Mouse (Mus musculus): ENCODE data around the gene Hist1h2bg.

DNA sequence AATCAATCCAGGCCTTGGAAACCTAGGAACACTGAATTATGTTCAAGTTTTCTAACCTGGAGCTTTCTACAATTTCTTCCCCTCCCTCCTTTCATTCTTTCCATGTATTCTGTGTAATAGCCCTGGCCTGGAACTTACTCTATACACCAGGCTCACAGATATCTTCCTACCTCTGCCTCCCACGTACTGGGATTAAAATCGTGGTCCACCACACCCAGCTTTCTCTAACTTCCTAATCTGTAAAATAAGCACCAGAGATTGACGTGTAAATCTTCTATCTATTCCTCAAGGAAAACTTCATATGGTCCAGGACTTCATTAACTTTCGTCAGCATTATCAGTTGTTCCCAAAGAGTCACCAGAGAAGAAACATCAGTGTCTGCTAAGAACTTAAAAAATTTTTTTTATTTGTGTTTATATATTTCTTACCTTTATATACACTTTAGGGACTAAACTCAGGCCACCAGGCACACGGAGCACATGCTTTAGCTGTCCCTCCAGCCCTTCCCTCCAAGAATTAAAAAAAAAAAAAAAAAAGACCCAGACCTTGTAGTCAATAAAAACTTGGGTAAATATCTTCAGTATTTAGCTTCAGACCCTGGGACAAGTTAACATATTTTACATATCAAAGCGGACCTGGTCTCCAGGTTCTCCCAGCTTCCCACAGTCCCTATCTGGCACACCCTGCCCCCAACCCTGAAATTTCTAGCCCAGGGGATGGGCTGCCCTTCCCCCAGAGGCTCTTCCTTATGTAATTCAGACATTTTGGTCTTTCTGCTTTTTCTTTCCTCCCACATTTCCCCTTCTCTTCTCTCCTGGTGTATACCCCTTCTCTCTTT is 11.2 kb downstream of the Hist1h2bg start:
- TF ChIP-seq EP300 (IDR thresholded peaks at IDR 0.05; ENCODE audit: low read depth): no peak
- TF ChIP-seq CTCF (IDR thresholded peaks at IDR 0.05; ENCODE audit: low read depth): no peak

All from heart, postnatal 0 days (tissue).